Mouse (Mus musculus): ENCODE measurements at regions not wholly inside any gene's neighbourhood (a gene's known extent, or its start where the extent isn't known, plus 50 kb on each side); places are given as distances from the start of the nearest gene placed in this dataset.
"Not testable (repeated sequence)": the region's sequence is repeated elsewhere in the genome, so short reads cannot be mapped to it uniquely, and the experiment has no call there.

DNA sequence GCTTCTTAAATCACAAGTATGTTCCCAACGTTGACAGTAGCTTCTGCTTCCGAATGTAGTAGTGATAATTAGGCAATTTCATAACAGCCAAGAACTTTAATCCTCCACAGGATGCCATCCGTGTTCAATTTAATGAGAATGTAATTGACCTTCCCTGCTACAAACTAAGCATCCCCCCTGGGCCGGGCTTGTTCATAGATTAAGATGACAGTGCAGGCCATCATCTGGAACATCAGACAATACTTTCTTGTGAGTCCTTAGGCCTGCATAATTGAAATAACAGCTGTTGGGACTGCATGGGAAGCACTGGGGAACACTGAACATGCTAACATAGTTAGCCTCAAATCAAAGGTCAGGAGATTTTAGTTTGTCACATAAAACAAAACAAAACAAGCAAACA is 190.5 kb upstream of the Cdk6 start:
- TF ChIP-seq CTCF, POLR2A (IDR thresholded peaks at IDR 0.05; ENCODE audit: extremely low read depth, insufficient read depth, low read length): not testable (repeated sequence)

Measured in cortical plate, adult 2 months (tissue).